Mouse (Mus musculus): ENCODE results near the gene Ddx39. TPM values are rescaled to one million over a fixed set of nuclear protein-coding genes. Genes with fewer than 3 reads are reported as not detected.

Gene Ddx39
- polyA plus RNA-seq, 1 experiment from 2014 or later: 116 TPM

Small RNA genes lying within 50 kb of the gene (microRNA-seq; reads per million reads assigned to microRNA genes)
- not detected for gene Mir1668

Other genes starting within 250 kb of the Ddx39 start
- gene Olfr370, start 179.4 kb upstream of the Ddx39 start, polyA plus RNA-seq (2015; fragmentation: Nextera tagmentation; extraction: Ambion mirVana): 0.05 and 0.09 TPM in 2 replicates
- gene Ndufb7, start 148.5 kb upstream of the Ddx39 start, polyA plus RNA-seq (2015; fragmentation: Nextera tagmentation; extraction: Ambion mirVana): 375 and 381 TPM in 2 replicates
- 998 and 1,025 TPM in 2 replicates for gene Tecr, start 107.2 kb upstream of the Ddx39 start, polyA plus RNA-seq (2015; fragmentation: Nextera tagmentation; extraction: Ambion mirVana)
- gene Dnajb1, start 107.0 kb upstream of the Ddx39 start, polyA plus RNA-seq (2015; fragmentation: Nextera tagmentation; extraction: Ambion mirVana): 54.1 and 54.2 TPM in 2 replicates
- 155 and 159 TPM in 2 replicates for gene Gipc1, start 62.5 kb upstream of the Ddx39 start, polyA plus RNA-seq (2015; fragmentation: Nextera tagmentation; extraction: Ambion mirVana)
- 0.38 and 0.70 TPM in 2 replicates for gene Ptger1, start 48.5 kb upstream of the Ddx39 start, polyA plus RNA-seq (2015; fragmentation: Nextera tagmentation; extraction: Ambion mirVana)
- 20.7 and 23.7 TPM in 2 replicates for gene Pkn1, start 16.0 kb upstream of the Ddx39 start, polyA plus RNA-seq (2015; fragmentation: Nextera tagmentation; extraction: Ambion mirVana)
- 12.3 and 13.0 TPM in 2 replicates for gene Adgre5, start 26.1 kb downstream of the Ddx39 start, polyA plus RNA-seq (2015; fragmentation: Nextera tagmentation; extraction: Ambion mirVana)
- gene Adgrl1, start 184.9 kb downstream of the Ddx39 start, polyA plus RNA-seq (2015; fragmentation: Nextera tagmentation; extraction: Ambion mirVana): 47.9 and 49.3 TPM in 2 replicates
- 0.76 and 0.84 TPM in 2 replicates for gene Gm10644, start 240.0 kb downstream of the Ddx39 start, polyA plus RNA-seq (2015; fragmentation: Nextera tagmentation; extraction: Ambion mirVana)
- gene Asf1b, start 240.3 kb downstream of the Ddx39 start, polyA plus RNA-seq (2015; fragmentation: Nextera tagmentation; extraction: Ambion mirVana): 14.0 and 15.8 TPM in 2 replicates